Mouse (Mus musculus): ENCODE data around the gene Cul7. TPM values are rescaled to one million over a fixed set of nuclear protein-coding genes. Genes with fewer than 3 reads are reported as not detected.

The Cul7 gene
- polyA plus RNA-seq, 1 experiment: not detected

DNA sequence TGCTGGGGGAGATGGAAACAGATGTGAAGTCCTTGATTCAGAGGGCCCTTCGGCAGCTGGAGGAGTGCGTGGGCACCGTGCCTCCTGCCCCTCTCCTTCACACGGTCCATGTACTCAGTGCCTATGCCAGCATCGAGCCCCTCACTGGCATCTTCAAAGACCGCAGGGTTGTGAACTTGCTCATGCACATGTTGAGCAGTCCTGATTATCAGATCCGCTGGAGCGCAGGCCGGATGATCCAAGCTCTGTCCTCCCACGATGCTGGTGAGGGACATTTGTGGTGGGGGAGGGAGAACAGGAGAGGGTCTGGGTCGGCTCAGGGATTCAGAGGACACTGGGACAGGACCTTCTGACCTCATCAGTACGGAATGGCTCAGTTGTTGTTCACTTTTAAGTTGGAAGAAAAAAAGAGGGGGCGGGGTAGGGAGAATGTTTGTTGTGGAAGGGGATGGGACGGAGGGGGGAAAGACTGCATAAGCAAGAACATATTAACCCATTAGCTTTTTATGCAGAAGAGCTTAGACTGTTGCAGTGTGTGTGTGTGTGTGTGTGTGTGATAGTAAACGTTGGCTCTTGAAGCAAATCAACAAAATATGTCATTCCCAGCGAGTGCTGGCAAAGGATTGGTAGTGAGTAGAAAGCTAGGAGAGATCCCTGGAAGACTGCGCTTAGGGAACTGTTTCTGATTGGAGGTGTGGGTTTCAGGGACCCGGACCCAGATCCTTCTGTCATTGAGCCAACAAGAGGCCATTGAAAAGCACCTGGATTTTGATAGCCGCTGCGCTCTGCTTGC is 1.8 kb downstream of the Cul7 start:
- peaks cover 20% of the 10 kb centered on the region for H3K4me1 ChIP-seq (ENCODE audit: control insufficient read depth, insufficient read depth, low read length)
- H3K27ac ChIP-seq (ENCODE audit: insufficient read depth, low read depth, low read length): no peak overlapping the region
- WGBS: 65% methylated on average over 20 of the region's 20 CpGs
- TF ChIP-seq POLR2A (IDR thresholded peaks at IDR 0.05; ENCODE audit: insufficient read depth, low read depth, low read length) (no peak), CTCF (IDR thresholded peaks at IDR 0.05; ENCODE audit: insufficient read depth, low read depth, low read length) (no peak)
- peak overlapping the region; percentile 59; the same call in 1 of the 2 replicates for H3K4me3 ChIP-seq (ENCODE audit: insufficient read depth, low read depth, low read length)

DNA sequence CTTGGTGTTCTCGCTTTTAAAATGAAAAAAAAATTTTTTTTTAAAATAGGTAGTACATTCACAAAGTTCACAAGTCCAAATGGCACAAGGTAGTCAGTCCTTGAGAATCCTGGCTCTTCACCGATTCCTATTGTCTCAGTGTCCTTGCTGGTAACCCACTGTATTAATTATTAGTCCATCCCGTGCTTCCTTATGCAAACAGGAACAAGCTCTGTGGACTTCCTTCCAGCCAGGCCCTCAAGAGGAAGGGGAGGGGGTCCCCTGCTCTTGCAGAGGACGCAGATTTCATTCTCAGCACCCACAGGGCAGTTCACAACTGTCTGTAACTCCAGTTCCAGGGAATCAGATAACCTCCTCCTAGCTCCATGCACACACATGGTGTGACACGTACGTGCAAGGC is 5.9 kb downstream of the Cul7 start:
- 92% methylated on average over 6 of the region's 6 CpGs for WGBS
- TF ChIP-seq POLR2A (IDR thresholded peaks at IDR 0.05; ENCODE audit: insufficient read depth, low read depth, low read length): no peak

DNA sequence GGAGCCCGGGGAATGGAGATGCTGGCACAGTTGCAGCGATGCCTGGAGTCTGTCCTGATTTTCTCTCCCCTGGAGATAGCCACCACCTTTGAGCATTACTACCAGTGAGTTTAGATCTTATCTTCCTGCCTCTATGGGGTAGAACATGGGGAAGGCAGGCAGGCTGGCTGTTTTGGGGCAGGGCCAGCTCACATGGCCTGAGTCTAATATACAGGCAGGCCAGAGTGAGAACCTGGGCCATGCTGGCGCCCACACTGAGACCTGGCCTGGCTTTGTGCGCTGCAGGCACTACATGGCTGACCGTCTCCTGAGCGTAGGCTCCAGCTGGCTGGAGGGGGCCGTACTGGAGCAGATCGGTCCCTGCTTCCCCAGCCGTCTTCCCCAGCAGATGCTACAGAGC is 11.2 kb downstream of the Cul7 start:
- WGBS: 95% methylated on average over 9 of the region's 9 CpGs
- no peak overlapping the region for H3K27ac ChIP-seq (ENCODE audit: insufficient read depth, low read depth, low read length)
- TF ChIP-seq CTCF (IDR thresholded peaks at IDR 0.05; ENCODE audit: insufficient read depth, low read depth, low read length) (no peak), POLR2A (IDR thresholded peaks at IDR 0.05; ENCODE audit: insufficient read depth, low read depth, low read length) (no peak)
- H3K4me3 ChIP-seq (ENCODE audit: insufficient read depth, low read depth, low read length): no peak overlapping the region
- no peaks in the 10 kb centered on the region for H3K4me1 ChIP-seq (ENCODE audit: control insufficient read depth, insufficient read depth, low read length)

More for the DNA sequence above, 5.9 kb downstream of the Cul7 start:
- Histone ChIP-seq H3K4me3 (ENCODE audit: insufficient read depth, low read depth, low read length) (no peak overlapping the region), H3K27ac (ENCODE audit: insufficient read depth, low read depth, low read length) (no peak overlapping the region), H3K4me1 (ENCODE audit: control insufficient read depth, insufficient read depth, low read length) (peaks cover 13% of the 10 kb centered on the region)

DNA sequence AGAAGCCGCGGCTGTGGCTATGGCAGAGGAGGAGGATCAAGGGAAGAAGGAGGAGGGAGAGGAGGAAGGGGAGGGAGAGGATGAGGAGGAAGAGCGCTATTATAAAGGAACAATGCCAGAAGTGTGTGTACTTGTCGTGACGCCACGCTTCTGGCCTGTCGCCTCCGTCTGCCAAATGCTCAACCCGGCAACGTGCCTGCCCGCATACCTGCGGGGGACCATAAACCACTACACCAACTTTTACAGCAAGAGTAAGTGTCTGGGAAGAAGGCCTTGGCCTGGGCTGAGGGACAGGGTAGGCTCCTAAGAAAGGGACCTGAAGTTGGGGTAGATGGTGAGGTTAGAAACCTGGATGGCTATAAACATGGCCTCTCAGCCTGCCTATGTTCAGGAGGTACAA is 11.8 kb downstream of the Cul7 start:
- H3K4me3 ChIP-seq (ENCODE audit: insufficient read depth, low read depth, low read length): no peak overlapping the region
- no peak for TF ChIP-seq POLR2A (IDR thresholded peaks at IDR 0.05; ENCODE audit: insufficient read depth, low read depth, low read length)
- TF ChIP-seq CTCF (IDR thresholded peaks at IDR 0.05; ENCODE audit: insufficient read depth, low read depth, low read length): no peak
- no peaks in the 10 kb centered on the region for H3K4me1 ChIP-seq (ENCODE audit: control insufficient read depth, insufficient read depth, low read length)
- no peak overlapping the region for H3K27ac ChIP-seq (ENCODE audit: insufficient read depth, low read depth, low read length)
- WGBS: 85% methylated on average over 12 of the region's 12 CpGs

DNA sequence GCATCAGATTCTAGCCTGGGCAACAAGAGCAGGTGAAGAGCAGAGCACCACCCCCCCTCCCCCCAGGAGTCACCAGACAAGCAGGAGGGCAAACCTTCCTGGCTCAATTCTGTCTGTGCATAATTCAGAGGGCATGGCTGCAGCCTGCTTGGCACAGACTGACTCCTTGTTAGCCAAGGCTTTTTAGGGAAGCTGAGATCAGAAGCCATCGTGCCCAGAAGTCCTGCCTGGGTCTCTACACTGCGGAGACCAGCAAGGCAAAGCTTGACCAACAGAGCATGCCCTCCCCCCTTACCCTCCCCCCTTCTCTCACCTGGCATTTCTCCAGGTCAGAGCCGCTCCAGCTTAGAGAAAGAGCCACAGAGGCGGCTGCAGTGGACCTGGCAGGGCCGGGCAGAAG is 12.6 kb downstream of the Cul7 start:
- 38% methylated on average over 5 of the region's 5 CpGs for WGBS
- Histone ChIP-seq H3K27ac (ENCODE audit: insufficient read depth, low read depth, low read length) (no peak overlapping the region), H3K4me3 (ENCODE audit: insufficient read depth, low read depth, low read length) (no peak overlapping the region), H3K4me1 (ENCODE audit: control insufficient read depth, insufficient read depth, low read length) (no peaks in the 10 kb centered on the region)
- no peak for TF ChIP-seq POLR2A (IDR thresholded peaks at IDR 0.05; ENCODE audit: insufficient read depth, low read depth, low read length)
- no peak for TF ChIP-seq CTCF (IDR thresholded peaks at IDR 0.05; ENCODE audit: insufficient read depth, low read depth, low read length)

DNA sequence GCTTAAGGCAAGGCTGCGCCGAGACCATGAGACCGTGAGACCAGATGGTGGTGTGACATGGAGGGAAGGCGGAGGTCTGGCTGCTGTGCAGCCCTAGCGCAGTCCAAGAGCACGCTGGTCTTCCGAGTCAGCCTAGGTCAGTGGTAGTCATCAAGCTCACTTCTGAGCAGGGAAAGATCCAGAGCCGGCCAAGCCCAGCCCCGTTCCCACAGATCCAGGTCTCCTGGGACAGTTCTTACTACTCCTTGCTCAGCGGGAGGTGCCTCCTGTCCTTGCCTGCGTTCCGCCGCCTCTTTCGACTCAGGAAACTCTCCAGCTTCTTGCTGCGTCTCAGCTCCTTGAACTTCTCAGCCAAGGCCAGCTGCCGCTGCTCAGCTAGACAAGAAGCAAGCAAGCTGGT is 17.6 kb downstream of the Cul7 start:
- 91% methylated on average over 16 of the region's 16 CpGs for WGBS
- H3K4me3 ChIP-seq (ENCODE audit: insufficient read depth, low read depth, low read length): no peak overlapping the region

DNA sequence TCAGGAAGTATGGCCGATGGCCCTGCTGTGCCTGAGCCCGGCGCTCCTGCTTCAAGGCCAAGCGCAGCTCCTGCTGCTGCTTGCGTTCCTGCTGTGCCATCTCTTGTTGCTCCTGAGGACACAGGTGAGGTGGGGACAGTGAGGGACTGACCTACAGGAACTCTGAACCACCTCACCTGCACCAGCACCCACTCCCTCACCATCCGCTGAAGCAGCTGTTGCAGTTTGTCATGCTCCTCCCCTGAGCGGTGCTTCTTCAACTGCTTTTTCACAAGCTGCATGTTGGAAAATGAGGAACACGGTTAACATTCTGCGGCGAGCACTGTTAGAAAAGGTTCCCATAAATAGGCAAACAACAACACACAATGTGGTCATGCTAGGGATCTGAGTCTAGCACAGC is 19.8 kb downstream of the Cul7 start:
- Histone ChIP-seq H3K27ac (ENCODE audit: insufficient read depth, low read depth, low read length) (no peak overlapping the region), H3K4me3 (ENCODE audit: insufficient read depth, low read depth, low read length) (no peak overlapping the region), H3K4me1 (ENCODE audit: control insufficient read depth, insufficient read depth, low read length) (peaks cover 9% of the 10 kb centered on the region; the same call in 1 of the 2 replicates)
- no peak for TF ChIP-seq POLR2A (IDR thresholded peaks at IDR 0.05; ENCODE audit: insufficient read depth, low read depth, low read length)
- TF ChIP-seq CTCF (IDR thresholded peaks at IDR 0.05; ENCODE audit: insufficient read depth, low read depth, low read length): no peak
- WGBS: 95% methylated on average over 10 of the region's 10 CpGs

More for the DNA sequence above, 17.6 kb downstream of the Cul7 start:
- no peak overlapping the region for H3K27ac ChIP-seq (ENCODE audit: insufficient read depth, low read depth, low read length)
- no peaks in the 10 kb centered on the region; the same call in 1 of the 2 replicates for H3K4me1 ChIP-seq (ENCODE audit: control insufficient read depth, insufficient read depth, low read length)
- TF ChIP-seq CTCF (IDR thresholded peaks at IDR 0.05; ENCODE audit: insufficient read depth, low read depth, low read length) (no peak), POLR2A (IDR thresholded peaks at IDR 0.05; ENCODE audit: insufficient read depth, low read depth, low read length) (no peak)

DNA sequence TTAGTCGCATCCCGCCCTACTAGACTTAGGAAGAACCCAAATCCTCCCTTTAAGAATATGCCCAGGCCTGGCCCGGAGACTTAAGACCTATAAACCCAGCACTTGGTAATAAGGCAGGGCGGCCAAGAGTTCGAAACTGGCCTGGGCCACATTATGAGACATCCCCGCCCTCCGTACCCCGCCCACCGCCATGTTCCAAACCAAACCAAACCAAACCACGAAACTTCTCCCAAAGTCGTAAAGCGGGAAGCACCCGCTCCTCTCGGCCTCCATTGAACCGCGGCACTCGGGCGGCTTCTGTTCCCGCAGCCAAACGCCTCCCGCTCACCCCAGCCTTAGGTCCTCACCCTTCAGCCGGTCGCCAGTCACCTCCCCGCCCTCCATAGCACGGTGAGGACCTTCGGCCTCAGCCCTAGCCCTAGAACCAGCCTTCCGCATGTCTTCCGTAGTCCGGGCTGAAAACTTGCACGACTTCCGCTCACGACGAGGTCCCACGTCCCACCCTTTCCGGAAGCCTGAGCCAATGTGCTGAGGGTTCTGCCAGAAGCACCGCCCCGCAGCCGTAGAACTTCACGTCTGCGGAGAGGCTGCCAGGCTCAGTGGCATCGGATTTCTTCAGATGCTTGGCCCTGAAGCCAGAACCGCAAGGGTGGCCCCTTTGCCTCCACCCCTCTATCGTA is 23.9 kb downstream of the Cul7 start, which contains the start of gene Rrp36:
Gene Rrp36 (minus strand): TSS at position 503 of the 680 bp plus-strand sequence.
- peak; percentile 50; the same call in 1 of the 2 replicates for TF ChIP-seq POLR2A (IDR thresholded peaks at IDR 0.05; ENCODE audit: insufficient read depth, low read depth, low read length)
- TF ChIP-seq CTCF (IDR thresholded peaks at IDR 0.05; ENCODE audit: insufficient read depth, low read depth, low read length): no peak
- under 1% methylated on average over 43 of the region's 43 CpGs for WGBS
- peak within 1 kb of the TSS; percentile 10; the same call in 1 of the 2 replicates for H3K27ac ChIP-seq (ENCODE audit: insufficient read depth, low read depth, low read length)
- peak within 1 kb of the TSS; percentile 95 for H3K4me3 ChIP-seq (ENCODE audit: insufficient read depth, low read depth, low read length)
- H3K4me1 ChIP-seq (ENCODE audit: control insufficient read depth, insufficient read depth, low read length): peaks cover 19% of the 10 kb centered on the region
